Mouse (Mus musculus) adrenal gland, postnatal 14 days (tissue): ENCODE results near the gene Rab25. TPM values are rescaled to one million over a fixed set of nuclear protein-coding genes. Genes with fewer than 3 reads are reported as not detected.
A peak's percentile ranks its signal among the peaks of the same experiment; 100 is the strongest.

Experiments
- DNase-seq: peaks from one replicate; pipeline ENCODE4 v3.0.0; 2021; ENCODE audit warnings: mixed read lengths
- total RNA-seq: library from RNA; stranded (reverse); gene quantifications from 2 replicates; pipeline ENCODE4 v1.2.3, GENCODE M21; 2021

Gene Rab25
- total RNA-seq, 1 experiment from 2014 or later, result not detected

GRCm38 (mm10) chr3:88523027-88523426 is 25.1 kb downstream of the Rab25 start:
- no peak for DNase-seq

- DNase-seq, result peak; percentile 89
Observed at GRCm38 (mm10) chr3:88521803-88522331, 26.2 kb downstream of the Rab25 start.

- DNase-seq, result no peak
Observed at GRCm38 (mm10) chr3:88521156-88521555, 26.9 kb downstream of the Rab25 start.

GRCm38 (mm10) chr3:88520078-88520477 is 28.0 kb downstream of the Rab25 start:
- DNase-seq, result no peak

- DNase-seq, result no peak
Observed at GRCm38 (mm10) chr3:88518411-88518810, 29.7 kb downstream of the Rab25 start.

- no peak for DNase-seq
Observed at GRCm38 (mm10) chr3:88516407-88516806, 31.7 kb downstream of the Rab25 start.

- no peak for DNase-seq
Observed at GRCm38 (mm10) chr3:88515095-88515386, 33.1 kb downstream of the Rab25 start.

- no peak for DNase-seq
Observed at GRCm38 (mm10) chr3:88514231-88515094, 33.6 kb downstream of the Rab25 start.

- DNase-seq, result no peak
Observed at GRCm38 (mm10) chr3:88513546-88514115, 34.5 kb downstream of the Rab25 start.

GRCm38 (mm10) chr3:88512896-88513545 is 35.1 kb downstream of the Rab25 start:
- DNase-seq, result peak; percentile 68

GRCm38 (mm10) chr3:88512141-88512895 is 35.8 kb downstream of the Rab25 start:
- DNase-seq, result no peak

- peak; percentile 60 for DNase-seq
Observed at GRCm38 (mm10) chr3:88511559-88511958, 36.5 kb downstream of the Rab25 start.

- DNase-seq, result peak; percentile 55
Observed at GRCm38 (mm10) chr3:88510421-88511289, 37.4 kb downstream of the Rab25 start.

GRCm38 (mm10) chr3:88509692-88510420 is 38.2 kb downstream of the Rab25 start, which contains the start of gene Lmna:
Lmna (minus strand) TSS chr3:88509956.
- peak; percentile 99 for DNase-seq

GRCm38 (mm10) chr3:88509250-88509649 is 38.9 kb downstream of the Rab25 start:
- DNase-seq, result no peak

- no peak for DNase-seq
Observed at GRCm38 (mm10) chr3:88505765-88506164, 42.3 kb downstream of the Rab25 start.

- DNase-seq, result no peak
Observed at GRCm38 (mm10) chr3:88505081-88505480, 43.0 kb downstream of the Rab25 start.

GRCm38 (mm10) chr3:88503881-88504746 is 44.0 kb downstream of the Rab25 start:
- no peak for DNase-seq

- DNase-seq, result peak; percentile 87
Observed at GRCm38 (mm10) chr3:88503505-88503863, 44.6 kb downstream of the Rab25 start.
